Mouse (Mus musculus) central nervous system, embryonic 18 days (tissue): ENCODE results near the gene Olfr872. TPM values are rescaled to one million over a fixed set of nuclear protein-coding genes. Genes with fewer than 3 reads are reported as not detected.

Experiments used
- polyA plus RNA-seq: library from polyadenylated mRNA; depleted of rRNA; stranded (reverse); fragments of >200 nt; gene quantifications from 2 replicates; pipeline ENCODE4 v1.2.3, GENCODE M21; 2012; rRNA removed

The Olfr872 gene
- polyA plus RNA-seq = not detected in 2 replicates

GRCm38 (mm10) chr9:20236819-20237218 lies at the start of gene Olfr872:
Gene Olfr872 (plus strand): TSS chr9:20237119.

GRCm38 (mm10) chr9:20211907-20212306 lies 25.0 kb upstream of the Olfr872 start, which contains the start of gene Olfr871:
Gene Olfr871 (plus strand): TSS chr9:20212207.

GRCm38 (mm10) chr9:20282051-20282450 lies 45.1 kb downstream of the Olfr872 start, which contains the start of gene Olfr39:
Gene Olfr39 (plus strand): TSS chr9:20282351.

DNA sequence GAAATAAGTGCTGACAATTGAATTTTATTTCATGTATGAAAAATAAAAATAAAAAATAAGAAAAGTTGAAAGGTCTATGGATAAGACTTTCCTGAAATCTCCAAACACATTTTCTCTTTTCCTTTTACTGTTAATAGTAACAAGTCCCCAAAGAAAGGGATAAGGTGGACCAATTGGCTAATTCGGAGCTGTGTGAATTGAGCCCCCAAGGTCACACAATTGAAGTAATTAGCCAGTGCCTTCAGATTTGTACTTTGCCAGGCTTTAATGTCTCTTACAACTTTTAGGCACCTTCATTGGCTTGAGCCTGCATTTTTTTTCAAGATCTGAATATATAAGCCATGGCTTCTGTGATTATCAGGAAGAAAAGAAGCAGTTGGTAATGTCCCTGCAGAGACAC lies 61.3 kb downstream of the Olfr872 start, which contains the start of gene Olfr873:
Gene Olfr873, plus strand, starts transcription at position 301 of the 400 bp plus-strand sequence.

Other genes with a start within 250 kb of the Olfr872 start
- not detected in 2 replicates for gene Olfr866, start 209.1 kb upstream of the Olfr872 start, polyA plus RNA-seq
- not detected in 2 replicates for gene Olfr867, start 179.6 kb upstream of the Olfr872 start, polyA plus RNA-seq
- not detected in 2 replicates for gene Olfr868, start 138.5 kb upstream of the Olfr872 start, polyA plus RNA-seq
- not detected in 2 replicates for gene Olfr869, start 108.1 kb upstream of the Olfr872 start, polyA plus RNA-seq
- gene Olfr870, start 63.1 kb upstream of the Olfr872 start, polyA plus RNA-seq = not detected in 2 replicates
- gene Olfr871, start 24.9 kb upstream of the Olfr872 start, polyA plus RNA-seq = not detected in 2 replicates
- gene Olfr39, start 45.2 kb downstream of the Olfr872 start, polyA plus RNA-seq = not detected in 2 replicates
- not detected in 2 replicates for gene Olfr873, start 61.4 kb downstream of the Olfr872 start, polyA plus RNA-seq
- gene Olfr18, start 99.0 kb downstream of the Olfr872 start, polyA plus RNA-seq = 0.09 and 0.12 TPM in 2 replicates
- gene Zfp560, start 148.1 kb downstream of the Olfr872 start, polyA plus RNA-seq = 37.2 and 39.5 TPM in 2 replicates
- 13.4 and 13.5 TPM in 2 replicates for gene Zfp26, start 223.0 kb downstream of the Olfr872 start, polyA plus RNA-seq